Mouse (Mus musculus) embryonic fibroblast, embryonic 13.5 days (primary cell): Measurements from ENCODE around the gene Ptgds.

ENCODE experiments used
- CTCF ChIP-seq: IDR thresholded peaks from 2 replicates; pipeline ENCODE4 v1.5.1; 2011; ENCODE audit warnings: mild to moderate bottlenecking, control low read depth, low read length, moderate library complexity, borderline replicate concordance; ENCODE audit not compliant: insufficient read depth
- POLR2A ChIP-seq: IDR thresholded peaks from 2 replicates; pipeline ENCODE4 v1.6.1; 2011; ENCODE audit warnings: low read depth, mild to moderate bottlenecking, control low read depth, low read length, moderate library complexity

DNA sequence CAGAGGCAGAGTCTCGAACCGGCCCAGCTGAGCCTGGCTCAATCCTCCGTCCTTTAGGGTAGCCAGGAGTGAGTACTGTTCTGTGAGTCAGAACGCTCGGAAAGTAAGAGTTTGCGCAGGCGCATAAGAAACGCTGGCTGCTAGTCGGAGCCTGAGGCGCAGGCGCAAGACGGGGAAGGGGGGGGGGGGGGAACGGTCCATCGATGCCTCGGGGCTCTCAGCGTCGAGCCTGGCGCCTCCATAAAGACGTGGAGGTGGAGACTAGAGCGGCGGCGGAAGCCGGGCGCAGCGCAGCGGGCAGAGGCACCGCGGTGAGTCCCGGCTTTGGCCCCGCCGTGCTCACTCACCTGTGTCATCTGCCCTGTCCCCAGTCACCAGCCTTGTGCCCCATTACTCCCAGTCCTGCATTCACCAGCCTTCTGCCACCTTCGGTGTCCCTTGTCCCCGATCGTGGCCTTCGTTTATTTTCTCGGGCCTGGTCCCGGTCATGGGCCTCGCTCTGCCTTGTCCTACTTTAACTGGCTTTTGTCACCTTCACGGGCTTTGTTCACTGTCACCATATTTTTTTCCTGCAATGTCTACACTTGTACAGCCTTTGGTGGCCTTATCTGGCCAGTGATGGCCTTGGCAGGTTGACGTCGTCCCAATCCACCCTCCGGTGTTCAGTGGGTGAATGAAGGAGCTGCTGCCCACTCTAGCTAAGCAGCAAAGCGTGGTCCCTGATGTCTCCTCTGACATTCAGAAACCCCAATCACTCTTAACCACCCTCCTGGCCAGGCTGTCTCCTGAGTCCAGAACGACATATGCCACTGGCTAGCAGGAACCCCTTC lies 30.9 kb upstream of the Ptgds start, which contains the start of gene Fbxw5:
- no peak for TF ChIP-seq CTCF
- peak; percentile 78 for TF ChIP-seq POLR2A
